Mouse (Mus musculus) myocyte (in vitro differentiated cells): ENCODE results near the gene Ung.

Experiments
- E2F4 ChIP-seq: IDR thresholded peaks from one replicate; pipeline ENCODE4 v1.6.1; 2011; ENCODE audit warnings: mild to moderate bottlenecking, control low read depth, moderate library complexity; ENCODE audit not compliant: insufficient read depth
- MYOD1 ChIP-seq, 3 experiments: IDR thresholded peaks; one replicate each; pipeline ENCODE4 v1.6.1; 2011; ENCODE audit warnings: control low read depth in 2 of 3, low read depth in 2 of 3, mild to moderate bottlenecking in 2 of 3, moderate library complexity in 1 of 3; ENCODE audit not compliant: insufficient read length in 2 of 3, control insufficient read depth in 1 of 3
- MYOG ChIP-seq, 3 experiments: IDR thresholded peaks; one replicate each; pipeline ENCODE4 v1.6.1; 2011; ENCODE audit warnings: control low read depth in 2 of 3, low read depth in 2 of 3, mild to moderate bottlenecking in 2 of 3; ENCODE audit not compliant: insufficient read length in 2 of 3, control insufficient read depth in 1 of 3, insufficient read depth in 1 of 3
- POLR2A ChIP-seq: IDR thresholded peaks from one replicate; pipeline ENCODE4 v1.6.1; 2011; ENCODE audit warnings: low read depth, mild to moderate bottlenecking, control low read depth, moderate library complexity; ENCODE audit not compliant: insufficient read length
- POLR2AphosphoS2 ChIP-seq: IDR thresholded peaks from one replicate; pipeline ENCODE4 v1.6.1; 2011; ENCODE audit warnings: low read depth, control low read depth; ENCODE audit not compliant: insufficient read length
- SRF ChIP-seq: IDR thresholded peaks from one replicate; pipeline ENCODE4 v1.6.1; 2011; ENCODE audit warnings: low read depth; ENCODE audit not compliant: control insufficient read depth, insufficient read length
- TCF12 ChIP-seq: IDR thresholded peaks from one replicate; pipeline ENCODE4 v1.6.1; 2011; ENCODE audit warnings: mild to moderate bottlenecking, control low read depth; ENCODE audit not compliant: poor library complexity, insufficient read depth, severe bottlenecking
- TCF3 ChIP-seq: IDR thresholded peaks from one replicate; pipeline ENCODE4 v1.6.1; 2011; ENCODE audit warnings: low read depth, control low read depth; ENCODE audit not compliant: insufficient read length
- USF1 ChIP-seq: IDR thresholded peaks from one replicate; pipeline ENCODE4 v1.6.1; 2011; ENCODE audit warnings: low read depth, mild to moderate bottlenecking, control low read depth, moderate library complexity

GRCm38 (mm10) chr5:114115030-114115429 is 15.2 kb upstream of the Ung start:
- TF ChIP-seq POLR2AphosphoS2 (no peak), MYOG (IDR thresholded peaks at IDR 0.05; ENCODE audit: control insufficient read depth in 1 of 3, insufficient read depth in 1 of 3, insufficient read length in 2 of 3, low read depth in 2 of 3) (no peak), USF1 (no peak), MYOD1 (IDR thresholded peaks at IDR 0.05; ENCODE audit: control insufficient read depth in 1 of 3, insufficient read length in 2 of 3, low read depth in 2 of 3) (no peak), POLR2A (no peak), SRF (no peak), TCF3 (no peak), E2F4 (no peak), TCF12 (no peak)
